Mouse (Mus musculus): ENCODE measurements around the gene Bzw2.

The Bzw2 gene

DNA sequence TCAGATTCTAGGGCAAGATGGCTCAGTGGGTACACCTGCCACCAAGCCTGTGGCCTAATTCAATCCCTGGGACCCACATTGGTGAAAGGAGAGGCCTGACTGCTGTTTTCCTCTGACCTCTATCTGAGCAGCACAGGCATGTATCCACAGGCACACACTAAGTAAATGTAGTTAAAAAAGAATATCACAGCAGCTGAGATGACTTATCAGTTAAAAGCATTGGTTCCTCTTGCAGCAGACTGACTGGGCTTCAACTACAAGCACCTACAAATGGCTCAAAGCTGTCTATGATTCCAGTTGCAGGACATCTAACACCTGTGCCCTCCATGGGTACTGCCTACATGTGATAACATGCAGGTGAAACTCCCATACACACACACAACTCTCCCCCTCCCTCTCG is 69.1 kb downstream of the Bzw2 start:
- in situ Hi-C loops (cut with MboI; ENCODE audit: unreplicated experiment in 2 of 2) = no loop called here

DNA sequence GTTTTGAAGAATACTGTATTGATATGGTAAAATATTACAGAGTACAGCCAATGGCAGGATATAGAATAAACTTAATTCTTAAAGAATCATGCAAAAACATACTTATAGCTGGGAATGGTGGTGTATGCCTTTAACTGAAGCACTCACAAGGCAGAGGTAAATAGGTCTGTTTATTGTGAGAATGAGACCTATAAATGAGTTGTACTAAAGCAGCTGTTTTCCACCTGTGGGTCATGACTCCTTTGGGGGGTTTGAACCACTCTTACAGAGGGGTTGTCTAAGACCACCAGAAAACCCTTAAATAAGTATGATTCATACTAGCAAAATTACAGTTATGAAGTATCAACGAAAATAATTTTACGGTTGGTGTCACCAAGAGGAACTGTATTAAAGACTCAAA is 72.5 kb downstream of the Bzw2 start:
- in situ Hi-C loops (cut with MboI; ENCODE audit: unreplicated experiment in 2 of 2) = no loop called here

DNA sequence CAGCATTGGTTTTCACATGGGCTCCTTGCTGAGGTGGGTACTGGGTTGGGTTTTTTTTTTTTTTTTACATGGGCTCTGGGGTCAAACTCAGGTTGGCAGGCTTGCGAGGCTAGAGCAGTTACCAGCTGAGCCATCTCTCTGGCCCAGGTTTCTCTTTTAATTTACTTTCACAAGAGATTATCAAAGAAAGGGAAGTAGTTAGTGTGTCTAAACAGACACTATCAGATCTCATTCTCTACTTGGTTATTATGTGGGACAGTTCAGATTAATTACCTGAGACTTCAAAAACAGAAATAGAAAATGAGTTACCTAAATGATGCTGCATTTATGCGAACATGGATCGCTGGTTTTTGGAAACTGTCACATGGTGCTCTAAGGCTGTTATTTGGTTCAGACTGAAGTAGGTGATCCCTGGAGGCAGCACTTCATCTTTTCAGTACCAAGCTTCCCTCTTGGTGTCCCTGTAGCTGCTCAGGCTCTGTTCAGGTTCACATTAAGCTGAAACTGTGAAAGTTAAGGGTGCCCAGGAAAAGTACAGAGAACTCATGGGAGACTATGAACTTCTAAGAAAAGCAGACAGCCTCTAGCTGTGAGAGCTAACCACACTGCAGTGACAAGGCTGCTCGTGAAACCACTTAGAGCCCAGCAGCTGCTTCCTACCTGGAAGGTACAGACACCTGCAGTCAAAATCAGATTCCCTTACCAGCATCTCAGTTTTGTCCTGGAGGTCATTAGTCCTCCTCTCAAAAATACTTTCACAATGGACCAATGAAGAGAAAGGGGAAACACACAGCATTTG is 79.6 kb downstream of the Bzw2 start:
- in situ Hi-C loops (cut with MboI; ENCODE audit: unreplicated experiment in 2 of 2) = no loop called here

DNA sequence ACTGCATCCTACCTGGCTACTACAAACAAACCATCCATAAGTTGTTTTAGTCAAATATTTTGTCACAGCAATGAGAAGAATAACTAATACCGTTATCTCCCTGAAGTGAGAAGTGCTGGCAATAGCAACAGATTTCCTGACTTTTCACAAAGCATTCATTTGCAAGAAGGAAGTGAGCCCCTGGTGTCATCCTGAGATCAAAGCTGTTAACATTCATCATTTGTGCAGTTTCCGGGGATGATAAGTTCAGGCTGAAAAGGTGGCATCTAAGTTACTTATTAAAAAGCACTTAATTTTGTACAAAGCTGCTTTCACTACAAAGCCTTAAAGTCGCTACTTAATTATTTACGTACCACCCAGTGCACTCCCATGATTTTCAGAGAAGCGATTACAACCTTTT is 85.0 kb downstream of the Bzw2 start:
- in situ Hi-C loops (cut with MboI; ENCODE audit: unreplicated experiment in 2 of 2) = no loop called here

DNA sequence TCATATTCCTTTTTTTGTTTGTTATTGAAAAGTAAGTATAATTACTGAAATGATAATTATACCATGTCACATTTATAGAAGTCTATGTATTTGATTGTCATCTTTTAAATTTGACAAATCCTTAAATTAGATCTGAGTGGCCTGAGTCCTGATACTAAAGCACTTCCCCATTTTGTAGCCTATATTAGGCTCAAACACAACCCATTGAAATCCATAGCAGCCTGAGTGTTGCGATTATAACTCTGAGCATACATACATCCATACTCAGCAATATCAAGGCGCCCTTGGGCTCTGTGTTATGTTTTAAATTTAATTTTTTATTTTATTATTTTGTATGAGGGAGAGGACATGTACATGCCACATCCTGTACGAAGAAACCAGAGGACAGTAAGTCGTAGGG is 87.6 kb downstream of the Bzw2 start:
- in situ Hi-C loops (cut with MboI; ENCODE audit: unreplicated experiment in 2 of 2) = no loop called here

DNA sequence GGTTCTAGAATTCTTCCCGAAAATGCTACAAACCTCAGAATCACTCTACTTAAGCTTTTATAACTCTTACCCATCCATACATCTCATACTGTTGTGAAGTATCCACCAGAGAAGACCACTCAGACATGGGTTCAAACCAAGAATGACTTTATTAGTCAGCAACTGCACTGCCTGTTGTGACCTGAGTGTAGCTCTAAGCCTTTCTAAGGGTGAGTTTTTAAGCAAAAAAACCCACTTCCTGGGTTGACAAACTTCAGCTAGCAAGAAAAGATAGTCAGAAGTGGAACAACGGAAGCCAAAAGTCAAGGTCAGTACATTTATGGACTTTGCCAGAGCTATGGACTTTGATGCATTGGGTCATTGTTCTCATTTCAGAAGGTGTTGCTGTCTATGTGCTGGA is 90.3 kb downstream of the Bzw2 start:
- in situ Hi-C loops (cut with MboI; ENCODE audit: unreplicated experiment in 2 of 2) = no loop called here

DNA sequence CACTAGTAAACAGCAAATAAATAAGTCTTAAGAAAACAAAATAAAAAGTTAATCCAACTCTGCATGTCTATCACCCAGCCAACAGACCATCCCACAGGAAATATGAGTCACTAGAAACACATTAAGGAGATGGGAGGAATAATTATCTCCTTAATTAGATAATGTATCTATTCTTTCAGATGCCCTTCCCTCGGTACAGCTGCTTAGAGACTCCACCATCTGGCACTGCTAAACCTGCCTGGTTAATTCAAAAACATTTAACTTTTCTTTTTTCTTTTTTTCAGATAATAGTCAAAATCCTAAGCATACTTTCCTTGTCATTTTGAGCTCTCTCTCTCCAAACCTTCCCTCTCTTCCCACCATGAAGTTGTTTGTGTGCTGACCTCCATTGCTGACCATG is 92.0 kb downstream of the Bzw2 start:
- in situ Hi-C loops (cut with MboI; ENCODE audit: unreplicated experiment in 2 of 2) = no loop called here

DNA sequence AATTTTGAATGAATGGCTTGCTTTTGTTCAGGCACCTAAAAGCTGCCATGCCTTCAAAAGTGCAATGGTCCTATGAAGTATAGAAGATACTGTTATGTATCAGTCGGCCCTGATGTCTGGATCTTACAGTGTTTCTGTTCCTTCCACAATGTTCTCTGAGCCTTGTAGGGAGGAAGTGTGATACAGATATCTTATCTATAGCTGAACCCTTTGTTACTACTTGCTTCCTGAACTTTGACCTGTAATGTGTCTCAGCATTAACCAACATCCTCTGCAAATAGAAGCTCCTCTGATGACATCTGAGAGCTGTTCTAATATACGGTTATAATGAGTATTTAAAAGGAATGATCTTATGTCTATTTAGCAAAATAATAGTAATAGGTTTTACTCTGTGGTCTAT is 100.2 kb downstream of the Bzw2 start:
- in situ Hi-C loops (cut with MboI; ENCODE audit: unreplicated experiment in 2 of 2) = no loop called here

DNA sequence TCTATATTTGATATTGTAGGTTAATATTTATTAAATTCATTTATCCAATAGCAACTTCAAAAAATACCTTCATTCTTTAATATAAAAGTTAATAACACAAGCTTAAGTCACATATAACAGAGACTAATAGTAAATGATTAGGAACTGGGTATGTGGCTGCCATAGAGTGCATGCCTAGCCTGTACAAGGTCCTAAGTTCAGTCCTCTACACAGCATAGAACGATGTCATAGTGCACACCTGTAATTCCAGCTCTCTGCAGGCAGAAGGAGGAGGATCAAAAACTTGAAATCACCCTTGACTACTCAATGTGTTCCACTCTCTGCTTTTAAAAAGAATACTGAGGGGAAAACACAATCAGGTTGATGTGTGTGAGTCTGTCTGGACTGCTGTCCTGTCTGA is 107.6 kb downstream of the Bzw2 start:
- in situ Hi-C loops (cut with MboI; ENCODE audit: unreplicated experiment in 2 of 2) = no loop called here

DNA sequence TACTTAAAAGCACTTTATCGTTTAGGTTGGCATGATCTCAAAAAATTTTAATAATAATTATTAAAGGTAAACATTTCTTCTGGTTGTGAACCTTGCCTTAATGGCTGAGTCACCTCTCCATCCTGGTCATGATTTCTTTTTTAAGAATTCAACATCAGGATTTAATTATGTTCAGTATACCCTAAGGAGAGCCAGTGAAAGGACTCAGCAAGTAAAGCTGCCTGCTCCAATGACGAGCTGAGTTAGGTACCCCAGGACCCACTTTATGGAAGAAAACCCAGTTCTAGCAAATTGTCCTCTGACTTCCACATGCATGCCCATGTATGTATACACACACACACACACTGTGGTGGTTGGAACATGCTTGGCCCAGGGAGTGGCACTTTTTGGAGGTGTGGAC is 110.3 kb downstream of the Bzw2 start:
- in situ Hi-C loops (cut with MboI; ENCODE audit: unreplicated experiment in 2 of 2) = loop anchor here (10.0 to 25.0 kb wide), 4 partner anchors 153 to 1360 kb away; no protein-coding TSS in a partner anchor

DNA sequence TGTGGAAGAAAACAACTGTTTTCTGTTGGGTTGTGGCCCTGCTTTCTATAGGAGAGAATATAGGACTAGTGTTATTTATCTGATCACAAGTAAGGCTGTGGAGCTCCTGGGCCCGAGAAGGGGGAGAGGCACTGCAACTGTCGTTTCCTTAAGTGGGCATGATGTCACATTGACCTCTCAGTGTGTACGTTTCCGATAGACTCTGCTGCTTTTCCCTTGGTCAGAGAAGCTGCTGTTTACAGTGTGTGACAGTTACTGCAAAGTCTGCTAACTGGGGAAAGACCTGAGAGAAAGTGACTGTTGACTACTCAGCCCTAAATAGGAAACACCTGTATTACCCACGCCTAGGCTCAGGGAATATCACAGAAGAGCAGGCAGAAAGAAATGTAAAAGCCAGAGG is 111.7 kb downstream of the Bzw2 start:
- in situ Hi-C loops (cut with MboI; ENCODE audit: unreplicated experiment in 2 of 2) = loop anchor here (10.0 to 25.0 kb wide), 4 partner anchors 151 to 1359 kb away; no protein-coding TSS in a partner anchor

DNA sequence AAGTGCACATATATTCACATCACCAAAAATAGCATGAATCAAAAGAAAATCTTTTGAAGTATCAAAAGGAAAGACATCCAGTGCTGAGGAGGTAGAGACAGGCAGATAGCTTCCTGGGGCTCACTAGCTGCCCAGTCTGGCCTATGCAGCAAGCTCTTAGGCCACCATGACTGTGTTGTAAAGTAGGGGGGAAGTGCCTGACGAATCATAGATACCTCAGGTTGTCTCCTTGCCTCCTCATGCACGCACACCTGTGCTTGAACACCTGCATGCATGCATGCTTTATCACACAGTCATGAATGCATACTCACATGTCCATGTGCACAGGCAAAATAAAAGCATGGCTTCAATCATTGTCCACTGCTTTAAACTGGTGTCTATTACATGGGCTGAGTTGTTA is 113.2 kb downstream of the Bzw2 start:
- in situ Hi-C loops (cut with MboI; ENCODE audit: unreplicated experiment in 2 of 2) = loop anchor here (5.0 to 25.0 kb wide), 6 partner anchors 113 to 1357 kb away; partner anchors contain the start of genes Ankmy2 (in 2 of the 2) and Bzw2 (in 2 of the 2)

DNA sequence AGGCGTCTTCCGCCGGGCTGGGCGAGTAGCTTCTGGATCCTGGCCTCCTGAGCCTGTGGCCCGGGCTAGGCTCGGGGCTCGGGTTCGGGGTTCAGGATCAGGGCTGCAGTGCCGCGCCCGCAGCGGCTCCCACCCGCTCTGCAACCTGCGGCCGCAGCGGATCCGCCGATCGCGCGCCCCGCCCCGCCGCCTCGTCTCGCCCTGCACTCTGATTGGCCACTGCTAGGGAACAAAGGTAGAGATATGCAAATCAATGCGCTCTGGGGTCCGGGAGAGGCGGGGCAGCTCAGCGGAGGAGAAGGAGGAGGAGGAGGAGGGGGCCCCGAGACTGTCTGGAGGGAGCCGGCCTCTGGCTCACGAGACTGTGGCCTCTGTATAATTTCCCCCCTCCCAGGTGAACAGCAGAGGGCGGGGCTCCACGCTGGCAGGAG is 115.5 kb downstream of the Bzw2 start, which contains the start of gene Tspan13:
Tspan13 (minus strand) TSS at position 153 of the 431 bp plus-strand sequence.
- in situ Hi-C loops (cut with MboI; ENCODE audit: unreplicated experiment in 2 of 2) = loop anchor here (5.0 to 25.0 kb wide), 6 partner anchors 115 to 1355 kb away; partner anchors contain the start of genes Ankmy2 (in 2 of the 2) and Bzw2 (in 2 of the 2)
